Mouse (Mus musculus): ENCODE measurements around the gene Arl6ip1. TPM values are rescaled to one million over a fixed set of nuclear protein-coding genes. Genes with fewer than 3 reads are reported as not detected.
"Not testable (repeated sequence)": the region's sequence is repeated elsewhere in the genome, so short reads cannot be mapped to it uniquely, and the experiment has no call there.

Arl6ip1 gene
- 517 and 562 TPM in 2 replicates for polyA plus RNA-seq (2015; fragmentation: Nextera tagmentation; extraction: Ambion mirVana)

DNA sequence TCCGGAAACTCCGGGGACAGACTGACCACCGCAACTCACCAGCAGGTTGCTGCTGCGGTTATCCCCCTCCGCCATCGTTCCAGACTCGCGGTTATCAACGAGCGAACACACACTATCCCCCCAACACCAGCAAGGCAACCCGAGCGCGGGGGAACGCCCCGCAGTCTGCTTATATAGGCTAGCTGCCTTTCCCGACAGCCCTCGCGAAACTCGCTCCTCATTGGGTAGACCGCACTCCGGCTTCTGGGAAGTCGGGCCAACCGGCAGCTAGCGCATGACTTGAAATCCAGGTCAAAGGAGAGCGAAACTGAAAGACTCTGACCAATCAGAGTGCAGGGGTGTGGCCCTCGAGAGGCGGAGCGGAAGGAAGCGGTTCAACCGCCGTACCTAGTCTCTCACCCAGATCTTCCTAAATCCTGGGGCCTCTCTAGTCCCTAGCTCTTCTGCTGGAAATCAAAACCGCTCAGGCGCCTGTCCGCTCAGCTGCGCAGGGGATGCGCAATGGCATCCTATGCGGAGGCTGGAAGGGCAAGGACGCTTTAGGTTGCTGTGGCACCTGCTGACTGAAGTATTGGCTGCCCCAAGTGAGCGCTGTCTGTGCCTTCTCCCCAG lies at the start of gene Arl6ip1:
Gene Arl6ip1, minus strand, starts transcription at position 233 of the 612 bp plus-strand sequence.
- under 1% methylated on average over 39 of the region's 39 CpGs for whole genome bisulfite sequencing
- H3K27ac ChIP-seq: peak within 1 kb of the TSS; percentile 96

GRCm38 (mm10) chr7:118175821-118176355 lies 46.4 kb upstream of the Arl6ip1 start:
- ATAC-seq (replicated peaks; ENCODE audit: low FRiP score): no peak
- Histone ChIP-seq H3K36me3 (peaks cover 80% of the 10 kb centered on the region), H3K4me1 (no peaks in the 10 kb centered on the region), H3K9me3 (replicated peaks) (no peaks in the 10 kb centered on the region), H3K4me3 (replicated peaks) (no peak overlapping the region), H3K9ac (no peak overlapping the region), H3K27ac (no peak overlapping the region), H3K27me3 (no peaks in the 10 kb centered on the region), H3K4me2 (no peak overlapping the region)
- WGBS: 73% methylated on average over 1 of the region's 1 CpGs

More for the DNA sequence above, at the start of gene Arl6ip1:
- peak within 1 kb of the TSS; percentile 75 for H3K4me2 ChIP-seq
- ATAC-seq (replicated peaks; ENCODE audit: low FRiP score): peak; percentile 98
- H3K36me3 ChIP-seq: peaks cover 24% of the 10 kb centered on the region
- peaks cover 30% of the 10 kb centered on the region for H3K4me1 ChIP-seq
- no peaks in the 10 kb centered on the region for H3K9me3 ChIP-seq (replicated peaks)
- peak within 1 kb of the TSS; percentile 91 for H3K9ac ChIP-seq
- H3K4me3 ChIP-seq (replicated peaks): peak within 1 kb of the TSS; percentile 89
- no peaks in the 10 kb centered on the region for H3K27me3 ChIP-seq

GRCm38 (mm10) chr7:118170125-118170524 lies 40.7 kb upstream of the Arl6ip1 start:
- H3K27ac ChIP-seq; H3K27me3 ChIP-seq; H3K9me3 ChIP-seq (replicated peaks); H3K4me1 ChIP-seq; H3K4me2 ChIP-seq; H3K4me3 ChIP-seq (replicated peaks); ATAC-seq (replicated peaks; ENCODE audit: low FRiP score); H3K9ac ChIP-seq: not testable (repeated sequence)
- 94% methylated on average over 2 of the region's 2 CpGs for WGBS
- H3K36me3 ChIP-seq: peaks cover 91% of the 10 kb centered on the region

DNA sequence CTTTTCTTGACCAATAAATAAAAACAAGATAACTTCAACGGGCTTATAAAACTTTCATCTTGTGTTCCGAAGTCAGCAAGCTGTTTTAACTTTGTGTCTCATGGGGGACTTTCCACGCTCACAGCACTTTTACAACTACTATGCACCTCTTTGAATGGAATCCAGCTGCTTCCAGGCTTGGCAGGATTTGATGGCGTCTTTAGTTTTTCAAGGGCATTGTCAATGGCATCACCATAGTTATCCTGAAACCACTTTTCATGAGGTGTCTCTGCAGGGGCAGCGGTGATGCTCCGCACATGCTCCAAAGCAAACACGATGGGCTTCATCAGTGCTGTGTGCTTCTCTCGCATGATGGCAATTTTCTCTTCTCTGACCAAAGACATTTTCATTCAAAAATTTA lies 33.5 kb upstream of the Arl6ip1 start:
- H3K4me2 ChIP-seq: no peak overlapping the region
- no peaks in the 10 kb centered on the region for H3K9me3 ChIP-seq (replicated peaks)
- no peaks in the 10 kb centered on the region for H3K27me3 ChIP-seq
- H3K9ac ChIP-seq: no peak overlapping the region
- WGBS: 87% methylated on average over 8 of the region's 8 CpGs
- no peak overlapping the region for H3K27ac ChIP-seq
- no peaks in the 10 kb centered on the region for H3K4me1 ChIP-seq
- peaks cover 77% of the 10 kb centered on the region for H3K36me3 ChIP-seq
- no peak for ATAC-seq (replicated peaks; ENCODE audit: low FRiP score)
- H3K4me3 ChIP-seq (replicated peaks): no peak overlapping the region

DNA sequence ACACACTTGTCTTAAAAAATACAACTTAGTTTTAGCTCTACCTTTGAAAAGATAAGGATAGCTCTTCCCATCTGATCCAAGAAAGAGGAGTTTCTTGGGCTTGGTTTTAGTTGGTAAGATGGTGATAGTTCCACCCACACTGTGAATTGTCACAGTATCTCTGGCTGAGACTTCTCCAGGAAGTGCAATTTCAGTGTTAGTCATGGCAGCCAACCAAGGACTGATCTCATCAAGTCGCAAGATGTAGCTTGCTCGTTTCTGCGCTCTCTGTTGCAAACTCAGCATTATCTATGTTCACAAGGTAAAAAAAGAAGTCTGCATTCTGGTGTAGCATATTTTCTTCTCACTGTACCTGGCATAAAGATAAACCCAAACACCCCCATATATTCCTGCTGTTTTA lies 30.7 kb upstream of the Arl6ip1 start:
- no peaks in the 10 kb centered on the region for H3K4me1 ChIP-seq
- no peaks in the 10 kb centered on the region for H3K27me3 ChIP-seq
- H3K9ac ChIP-seq: no peak overlapping the region
- no peaks in the 10 kb centered on the region for H3K9me3 ChIP-seq (replicated peaks)
- no peak for ATAC-seq (replicated peaks; ENCODE audit: low FRiP score)
- no peak overlapping the region for H3K27ac ChIP-seq
- no peak overlapping the region for H3K4me3 ChIP-seq (replicated peaks)
- 94% methylated on average over 3 of the region's 3 CpGs for WGBS
- H3K4me2 ChIP-seq: no peak overlapping the region
- peaks cover 78% of the 10 kb centered on the region for H3K36me3 ChIP-seq

- H3K4me2 ChIP-seq: no peak overlapping the region
- no peaks in the 10 kb centered on the region for H3K4me1 ChIP-seq
- no peaks in the 10 kb centered on the region for H3K27me3 ChIP-seq
- peaks cover 91% of the 10 kb centered on the region for H3K36me3 ChIP-seq
- H3K27ac ChIP-seq: no peak overlapping the region
- H3K9me3 ChIP-seq (replicated peaks): no peaks in the 10 kb centered on the region
- no peak for ATAC-seq (replicated peaks; ENCODE audit: low FRiP score)
- 87% methylated on average over 7 of the region's 7 CpGs for WGBS
- H3K4me3 ChIP-seq (replicated peaks): no peak overlapping the region
- no peak overlapping the region for H3K9ac ChIP-seq
Measured at GRCm38 (mm10) chr7:118156461-118156860, 27.0 kb upstream of the Arl6ip1 start.

- peaks cover 85% of the 10 kb centered on the region for H3K36me3 ChIP-seq
- no peaks in the 10 kb centered on the region for H3K9me3 ChIP-seq (replicated peaks)
- H3K27ac ChIP-seq: no peak overlapping the region
- no peaks in the 10 kb centered on the region for H3K27me3 ChIP-seq
- WGBS: 92% methylated on average over 6 of the region's 6 CpGs
- no peak for ATAC-seq (replicated peaks; ENCODE audit: low FRiP score)
- H3K4me2 ChIP-seq: no peak overlapping the region
- H3K4me3 ChIP-seq (replicated peaks): no peak overlapping the region
- no peak overlapping the region for H3K9ac ChIP-seq
- H3K4me1 ChIP-seq: no peaks in the 10 kb centered on the region
Measured at GRCm38 (mm10) chr7:118154150-118154549, 24.7 kb upstream of the Arl6ip1 start.

DNA sequence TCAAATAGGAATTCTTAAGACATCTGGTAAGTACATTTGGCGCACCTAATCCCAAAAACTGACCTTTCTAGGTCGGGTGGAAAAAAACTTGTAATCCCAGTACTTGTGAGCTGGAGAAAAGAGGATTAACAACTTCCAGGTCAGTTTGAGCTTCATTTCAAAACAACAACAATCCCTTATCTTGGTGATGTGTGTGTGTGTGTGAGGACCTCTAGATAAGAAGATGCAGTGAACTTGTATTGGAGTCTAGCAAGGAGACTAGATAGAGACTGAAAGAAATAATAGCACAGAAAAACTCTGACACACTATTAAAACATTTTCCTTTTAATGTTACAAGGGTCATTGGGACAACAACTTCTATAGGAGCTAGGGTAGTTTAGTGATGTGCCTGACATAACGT lies 14.1 kb upstream of the Arl6ip1 start:
- Histone ChIP-seq H3K4me1 (no peaks in the 10 kb centered on the region), H3K36me3 (peaks cover 92% of the 10 kb centered on the region)

DNA sequence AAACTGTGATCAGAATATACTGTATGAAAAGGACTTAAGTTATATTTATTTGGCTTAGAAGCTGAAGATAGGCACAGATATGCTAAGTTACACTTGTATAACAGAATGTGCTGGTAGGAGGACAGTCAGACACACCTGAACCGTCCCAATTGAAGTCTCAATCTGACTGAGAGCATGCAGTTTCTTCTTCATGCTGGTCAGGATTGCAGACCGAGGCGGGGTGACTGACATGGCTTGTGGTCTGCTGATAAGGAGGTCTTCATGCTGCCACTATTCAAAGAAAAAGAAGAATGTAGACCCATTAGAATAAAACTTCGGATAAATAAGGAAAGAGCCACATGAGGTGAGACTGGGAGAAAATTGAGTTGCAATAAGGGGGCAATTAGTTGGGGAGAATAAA lies 13.7 kb upstream of the Arl6ip1 start:
- Histone ChIP-seq H3K4me3 (replicated peaks) (no peak overlapping the region), H3K27ac (no peak overlapping the region), H3K27me3 (no peaks in the 10 kb centered on the region), H3K4me1 (no peaks in the 10 kb centered on the region), H3K4me2 (no peak overlapping the region), H3K36me3 (peaks cover 90% of the 10 kb centered on the region), H3K9ac (no peak overlapping the region), H3K9me3 (replicated peaks) (no peaks in the 10 kb centered on the region)
- WGBS: 90% methylated on average over 4 of the region's 4 CpGs
- no peak for ATAC-seq (replicated peaks; ENCODE audit: low FRiP score)

More for the DNA sequence above, 14.1 kb upstream of the Arl6ip1 start:
- Histone ChIP-seq H3K27ac (no peak overlapping the region), H3K9ac (no peak overlapping the region), H3K9me3 (replicated peaks) (no peaks in the 10 kb centered on the region), H3K4me3 (replicated peaks) (no peak overlapping the region), H3K4me2 (no peak overlapping the region), H3K27me3 (no peaks in the 10 kb centered on the region)
- no peak for ATAC-seq (replicated peaks; ENCODE audit: low FRiP score)
- WGBS: 87% methylated on average over 3 of the region's 3 CpGs

- ATAC-seq (replicated peaks; ENCODE audit: low FRiP score): no peak
- Histone ChIP-seq H3K9me3 (replicated peaks) (no peaks in the 10 kb centered on the region), H3K27ac (no peak overlapping the region), H3K4me3 (replicated peaks) (no peak overlapping the region), H3K9ac (no peak overlapping the region), H3K27me3 (no peaks in the 10 kb centered on the region), H3K4me1 (no peaks in the 10 kb centered on the region), H3K36me3 (peaks cover 93% of the 10 kb centered on the region), H3K4me2 (no peak overlapping the region)
- WGBS: 92% methylated on average over 7 of the region's 7 CpGs
Measured at GRCm38 (mm10) chr7:118141271-118141670, 11.8 kb upstream of the Arl6ip1 start.

DNA sequence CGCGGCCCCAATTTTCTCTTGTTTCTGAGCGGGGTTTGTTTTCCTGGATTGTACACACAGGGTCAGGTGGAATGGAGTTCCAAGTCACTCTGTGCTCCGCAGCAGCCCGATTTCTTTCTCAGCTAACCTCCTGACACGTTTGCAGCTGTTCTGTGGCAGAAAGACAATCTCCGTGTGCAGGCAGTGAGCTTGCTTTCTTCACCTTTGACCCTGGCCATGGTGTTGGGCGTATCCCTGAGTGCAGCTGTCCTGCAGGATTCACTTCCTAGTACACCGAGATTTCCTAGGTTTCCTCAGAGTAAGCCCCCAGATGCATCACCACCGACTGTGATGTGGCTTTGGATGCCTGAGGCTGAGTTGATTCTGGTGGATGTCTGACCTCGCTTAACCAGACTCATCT lies 5.7 kb upstream of the Arl6ip1 start:
- no peak overlapping the region for H3K4me2 ChIP-seq
- H3K9ac ChIP-seq: no peak overlapping the region
- H3K36me3 ChIP-seq: peaks cover 58% of the 10 kb centered on the region
- peaks cover 4% of the 10 kb centered on the region; the same call in 1 of the 2 replicates for H3K4me1 ChIP-seq
- H3K4me3 ChIP-seq (replicated peaks): no peak overlapping the region
- no peak overlapping the region for H3K27ac ChIP-seq
- no peak for ATAC-seq (replicated peaks; ENCODE audit: low FRiP score)
- whole genome bisulfite sequencing: 74% methylated on average over 11 of the region's 11 CpGs
- H3K27me3 ChIP-seq: no peaks in the 10 kb centered on the region
- no peaks in the 10 kb centered on the region for H3K9me3 ChIP-seq (replicated peaks)

DNA sequence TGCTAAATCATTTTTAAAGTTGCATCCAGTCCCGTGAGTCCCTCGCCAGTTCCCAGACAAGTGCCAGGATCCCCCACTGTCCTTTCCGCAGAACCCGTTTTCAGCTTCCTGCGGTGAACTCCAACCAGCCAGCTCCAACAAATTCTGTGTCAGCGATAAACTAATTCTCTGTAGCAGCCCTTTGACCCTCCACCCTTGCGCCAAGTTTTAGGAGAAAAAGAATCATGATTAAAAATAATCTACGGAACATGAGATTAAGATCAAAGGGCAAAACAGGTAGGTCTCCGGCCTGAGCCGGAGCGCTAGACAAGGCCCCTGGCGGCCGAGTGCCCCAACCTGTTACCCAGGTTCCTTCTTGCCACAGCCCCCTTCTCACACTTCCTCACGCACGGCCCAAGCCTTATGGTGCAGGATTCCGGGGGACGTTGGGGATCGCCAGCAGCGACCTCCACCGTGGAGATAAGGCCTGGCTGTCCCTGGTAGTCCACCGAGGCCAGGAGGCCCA lies 485 bp downstream of the Arl6ip1 start:
- peak; percentile 79 for ATAC-seq (replicated peaks; ENCODE audit: low FRiP score)
- Histone ChIP-seq H3K4me2 (peak overlapping the region; percentile 75), H3K9ac (peak overlapping the region; percentile 91), H3K36me3 (peaks cover 28% of the 10 kb centered on the region), H3K9me3 (replicated peaks) (no peaks in the 10 kb centered on the region), H3K27me3 (no peaks in the 10 kb centered on the region), H3K4me1 (peaks cover 30% of the 10 kb centered on the region), H3K4me3 (replicated peaks) (peak overlapping the region; percentile 89), H3K27ac (peak overlapping the region; percentile 96)
- WGBS: under 1% methylated on average over 21 of the region's 21 CpGs

Measured in kidney, embryonic 15.5 days (tissue).